Mouse (Mus musculus): Measurements from ENCODE around the gene Ranbp17.

DNA sequence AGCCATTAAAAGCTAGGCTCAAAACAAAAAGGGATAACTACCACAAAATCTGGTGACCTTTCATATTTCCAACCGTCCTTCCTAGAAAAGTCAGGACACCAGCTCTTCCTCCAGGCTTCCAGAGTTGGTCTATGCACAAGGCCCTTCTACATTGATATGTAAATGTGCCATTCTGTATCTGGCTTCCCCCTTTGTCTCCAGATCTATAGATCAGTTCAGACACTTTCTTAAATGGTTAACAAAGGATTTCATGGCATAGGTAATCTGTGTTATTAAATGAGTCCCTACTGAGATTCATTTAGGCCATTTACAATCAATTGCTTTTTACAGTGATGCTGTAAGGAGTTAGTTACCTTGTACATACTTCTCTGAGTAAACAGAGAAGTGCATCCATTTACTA, 333.7 kb downstream of the Ranbp17 start:
- TF ChIP-seq RCOR1 (conservative IDR thresholded peaks at IDR 0.05; ENCODE audit: low read depth, low read length), result no peak
- TF ChIP-seq CHD2 (IDR thresholded peaks at IDR 0.05; ENCODE audit: low read length), result no peak
- TF ChIP-seq POLR2AphosphoS2 (IDR thresholded peaks at IDR 0.05; ENCODE audit: low read depth, low read length), result no peak
- no peak for TF ChIP-seq POLR2A (IDR thresholded peaks at IDR 0.05; ENCODE audit: low read depth, low read length)
